Mouse (Mus musculus) WW6 (cell line): ENCODE results near the gene Ddx54.

Source experiments
- DNase-seq: peaks from one replicate; pipeline ENCODE4 v3.0.0-alpha.2; 2013; ENCODE audit warnings: low read depth, low spot score

The Ddx54 gene

GRCm38 (mm10) chr5:120612442-120612821 is at the start of gene Ddx54, which contains the start of gene Rita1:
TSS of gene Ddx54 (plus strand) at chr5:120612739.
TSS of gene Rita1 (minus strand) at chr5:120612589.
- no peak for DNase-seq

DNA sequence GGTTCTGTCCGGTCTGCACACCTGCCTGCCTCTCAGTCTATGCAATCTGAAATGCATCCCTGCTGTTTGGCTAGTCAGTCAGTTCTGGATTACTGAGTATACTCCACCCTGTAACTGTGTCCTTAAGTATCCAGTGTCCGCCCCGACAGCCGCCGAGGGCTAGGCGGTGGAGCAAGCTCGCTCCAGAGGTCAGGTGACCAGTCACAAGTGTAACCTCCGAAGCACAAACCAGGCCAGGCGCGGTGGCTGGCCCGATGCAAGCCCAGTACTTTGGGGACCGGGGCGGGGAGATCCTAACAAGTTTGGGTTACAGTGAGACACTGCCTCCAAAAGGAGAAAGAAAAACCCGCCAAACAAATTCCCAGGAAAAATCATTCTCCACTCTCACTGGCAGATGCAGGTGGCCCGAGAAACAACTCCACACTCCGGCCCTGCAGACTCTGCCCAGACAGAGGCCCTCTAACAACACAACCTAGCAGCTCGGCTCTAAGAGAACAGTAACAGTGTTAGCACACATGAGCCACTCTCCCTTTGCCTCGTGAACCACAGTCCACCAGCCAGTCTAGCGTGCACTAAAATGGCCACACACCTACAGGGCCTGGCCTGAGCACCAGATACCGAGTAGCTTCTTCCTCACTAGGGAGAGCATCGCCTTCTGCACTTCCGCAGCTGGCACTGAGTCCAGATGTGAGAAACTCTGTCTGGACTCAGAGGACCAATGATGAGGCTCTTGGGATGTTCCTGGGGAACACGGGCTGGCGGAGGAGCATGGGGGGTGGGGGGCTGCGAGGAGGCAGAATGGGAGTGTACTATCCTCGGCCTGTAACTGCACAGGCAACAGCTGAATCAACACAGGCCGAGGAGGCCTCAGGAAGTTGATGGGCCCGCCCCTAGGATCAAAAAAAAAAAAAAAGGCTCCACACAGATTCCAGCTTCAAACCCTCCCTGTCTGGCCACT is 49.3 kb upstream of the Ddx54 start:
- no peak for DNase-seq

GRCm38 (mm10) chr5:120563914-120564311 is 48.6 kb upstream of the Ddx54 start:
- DNase-seq: no peak

DNA sequence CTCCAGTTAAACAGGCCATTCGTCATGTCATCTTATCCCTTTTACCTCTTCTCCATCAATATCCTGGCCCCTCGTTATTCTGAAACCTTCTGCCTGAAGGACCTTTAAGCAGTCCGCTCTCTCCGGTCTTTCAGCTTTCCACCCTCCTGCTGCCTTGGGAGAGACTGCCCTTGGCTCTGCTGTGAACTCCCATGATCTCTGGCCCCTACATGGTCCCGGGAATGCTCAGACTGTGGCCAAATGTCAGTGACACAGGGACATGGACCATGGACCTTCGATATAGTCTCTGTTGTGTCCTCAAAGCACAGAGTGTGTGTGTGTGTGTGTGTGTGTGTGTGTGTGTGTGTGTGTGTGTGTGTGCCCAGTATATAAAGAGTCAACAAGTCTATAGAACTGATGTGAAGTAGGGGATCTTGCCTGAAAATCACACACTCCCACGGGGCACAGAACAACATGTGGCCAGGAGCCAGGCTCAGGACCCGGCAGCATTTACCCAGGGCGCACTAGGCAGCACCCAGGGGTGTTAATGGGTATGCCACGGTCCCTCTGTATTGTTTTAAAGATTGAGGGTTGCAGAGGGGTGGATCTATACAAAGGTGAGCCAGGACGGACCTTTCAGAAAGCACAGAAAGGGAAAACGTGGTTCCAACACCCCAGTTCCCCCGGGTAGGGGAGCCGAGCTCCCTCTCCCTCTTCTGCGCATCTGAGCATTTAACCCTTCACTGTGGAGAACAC is 47.2 kb upstream of the Ddx54 start:
- no peak for DNase-seq

GRCm38 (mm10) chr5:120566101-120566500 is 46.4 kb upstream of the Ddx54 start:
- no peak for DNase-seq

GRCm38 (mm10) chr5:120566681-120567252 is 45.8 kb upstream of the Ddx54 start:
- DNase-seq: no peak

DNA sequence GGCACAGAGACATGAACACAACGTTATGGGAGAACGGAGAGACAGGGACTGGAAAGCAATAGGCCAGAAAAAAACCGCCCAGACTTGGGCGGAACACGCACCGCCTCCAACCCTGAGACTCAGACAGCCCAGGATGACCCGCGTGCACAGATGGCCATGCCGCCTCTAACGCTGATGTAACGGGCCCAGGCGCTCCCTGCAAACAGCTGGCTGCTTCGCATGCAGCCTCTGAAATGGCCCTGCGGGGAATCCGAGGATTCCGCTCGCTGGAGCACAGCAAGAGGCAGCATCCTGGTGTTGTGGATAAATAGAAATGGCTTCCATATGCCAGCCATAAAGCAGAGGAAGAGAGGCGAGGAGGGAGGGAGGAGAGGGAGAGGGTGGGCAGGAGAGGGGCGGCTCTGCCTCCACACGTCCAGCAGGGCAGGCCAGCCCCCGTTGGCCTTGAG is 45.3 kb upstream of the Ddx54 start:
- no peak for DNase-seq

DNA sequence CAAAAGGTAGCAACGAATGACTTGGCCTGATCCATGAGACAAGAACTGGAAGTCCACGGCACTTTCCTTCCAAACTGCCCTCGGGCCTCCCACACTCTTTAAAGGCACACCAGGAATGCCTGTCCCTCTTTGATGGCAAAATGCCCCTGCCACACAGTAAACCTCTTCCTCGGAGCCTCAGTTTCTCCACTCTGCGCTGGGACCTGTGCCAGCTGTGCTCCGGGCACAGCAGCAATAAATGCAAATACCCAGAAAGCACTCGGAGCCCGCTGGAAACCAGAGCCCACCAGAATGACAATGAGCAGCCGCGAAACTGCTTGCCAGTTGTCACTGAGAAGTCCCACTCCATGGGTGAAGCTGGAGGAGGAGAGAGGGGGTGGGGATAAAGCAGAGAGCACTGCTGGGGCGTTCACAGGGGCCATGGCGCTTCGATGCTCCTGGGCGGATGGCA is 44.8 kb upstream of the Ddx54 start:
- no peak for DNase-seq

DNA sequence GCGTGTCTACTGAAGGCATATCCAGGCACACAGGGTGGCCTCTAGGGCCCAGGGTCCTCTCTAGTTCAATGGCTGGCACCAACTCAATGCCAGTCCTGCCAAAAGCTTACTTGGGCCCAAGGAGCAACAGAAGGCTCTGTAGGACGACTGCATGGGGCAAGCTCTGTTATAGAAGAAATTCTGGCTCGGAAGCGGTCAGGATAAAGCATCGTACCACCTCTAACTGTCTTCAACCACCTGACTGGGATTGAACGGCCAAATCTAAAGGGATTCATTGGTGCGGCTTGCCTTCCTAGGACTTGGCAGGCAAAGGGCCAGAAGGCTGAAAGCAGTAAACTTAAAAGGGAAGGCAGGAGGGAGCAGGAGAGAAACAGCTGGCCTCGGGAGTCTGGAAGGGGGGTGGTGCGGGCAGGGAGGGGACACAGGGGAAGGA is 44.2 kb upstream of the Ddx54 start:
- DNase-seq: no peak

GRCm38 (mm10) chr5:120568964-120569363 is 43.6 kb upstream of the Ddx54 start:
- no peak for DNase-seq

DNA sequence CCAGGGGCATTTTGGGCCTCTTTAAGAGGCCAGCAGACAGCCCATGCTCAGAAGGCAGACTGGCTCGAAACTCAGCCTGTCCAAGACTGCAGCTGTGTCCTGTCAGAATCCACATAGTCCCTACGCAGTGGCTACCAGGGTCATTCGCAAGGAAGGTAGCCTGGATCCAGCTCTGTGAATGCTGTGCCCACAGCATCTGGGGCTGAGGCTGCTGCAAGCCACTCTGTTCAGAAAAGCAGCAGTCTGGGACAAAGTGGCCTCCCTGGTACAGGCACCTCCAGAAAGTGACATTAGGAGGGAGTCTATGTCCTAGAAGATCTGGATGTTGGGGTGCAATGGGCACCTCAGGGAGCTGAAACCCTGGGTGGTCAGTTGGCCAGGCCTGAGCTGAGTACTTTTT is 42.7 kb upstream of the Ddx54 start:
- DNase-seq: no peak

DNA sequence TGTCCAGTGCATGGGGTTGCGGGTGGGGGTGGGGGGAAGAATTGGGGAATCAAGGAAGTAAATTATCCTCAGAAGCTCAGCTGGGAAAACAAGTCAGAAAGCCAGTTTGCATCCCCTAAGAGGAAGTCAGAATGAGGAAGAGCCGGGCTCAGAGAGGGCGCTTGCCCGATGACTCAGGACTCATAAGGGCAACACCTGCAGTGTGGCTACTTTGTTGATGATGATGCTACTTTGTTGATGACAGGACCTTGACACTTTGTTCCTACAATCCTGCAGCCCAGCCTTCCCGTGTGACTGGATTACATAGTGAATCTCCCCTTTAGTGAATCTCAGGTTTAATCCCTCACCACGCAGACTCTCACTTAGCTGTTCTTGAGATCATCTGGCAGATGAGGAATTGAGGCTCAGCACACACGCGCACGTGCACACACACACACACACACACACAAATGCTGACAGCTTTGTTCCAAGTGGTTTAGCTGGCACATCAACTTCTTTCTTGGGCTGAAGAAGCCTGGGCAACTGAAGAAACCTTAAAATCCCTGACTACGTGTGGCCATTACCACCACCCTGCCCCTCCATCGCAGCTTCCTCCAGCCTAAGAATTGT is 42.1 kb upstream of the Ddx54 start:
- no peak for DNase-seq

DNA sequence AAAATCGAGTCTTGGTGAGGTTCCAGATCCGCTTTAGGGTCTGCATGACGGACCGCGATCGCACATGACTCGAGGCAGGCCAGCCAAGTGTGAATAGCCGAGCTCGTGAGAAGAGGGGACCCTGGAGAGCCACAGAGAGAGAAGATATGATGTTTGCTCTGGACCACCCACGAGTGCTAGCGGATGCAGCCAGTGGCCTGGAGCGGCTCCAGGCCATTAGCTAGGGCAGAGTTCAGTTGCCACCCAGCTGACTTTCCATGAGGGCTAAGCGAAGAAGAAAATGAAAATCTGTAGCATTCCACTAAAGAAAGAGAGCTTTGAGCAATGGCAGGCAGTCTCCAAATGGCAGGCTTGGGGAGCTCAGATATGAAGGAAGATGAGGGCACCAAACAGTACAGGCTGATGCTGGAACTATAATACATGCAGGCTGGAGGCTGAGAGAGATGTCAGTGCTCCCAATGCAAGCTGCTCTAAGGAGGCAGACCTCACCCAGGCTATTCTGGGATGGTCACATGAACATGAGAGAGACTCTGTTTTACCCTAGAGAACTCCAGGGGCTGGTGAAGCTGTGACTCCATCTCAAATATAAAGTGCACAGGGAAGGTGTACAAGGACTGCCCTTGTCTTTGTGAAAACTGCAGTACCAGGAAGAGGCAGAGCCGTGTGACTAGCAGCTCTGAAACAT is 41.3 kb upstream of the Ddx54 start:
- DNase-seq: no peak

- no peak for DNase-seq
Observed at GRCm38 (mm10) chr5:120574469-120575063, 38.0 kb upstream of the Ddx54 start.

GRCm38 (mm10) chr5:120576781-120577301 is 35.7 kb upstream of the Ddx54 start:
- no peak for DNase-seq

GRCm38 (mm10) chr5:120577935-120578441 is 34.6 kb upstream of the Ddx54 start:
- DNase-seq: no peak

- DNase-seq: no peak
Observed at GRCm38 (mm10) chr5:120578504-120579081, 33.9 kb upstream of the Ddx54 start.

GRCm38 (mm10) chr5:120579211-120579897 is 33.2 kb upstream of the Ddx54 start:
- no peak for DNase-seq
